Mouse (Mus musculus): ENCODE measurements around the gene Crhr1. TPM values are rescaled to one million over a fixed set of nuclear protein-coding genes. Genes with fewer than 3 reads are reported as not detected.
A peak's percentile ranks its signal among the peaks of the same experiment; 100 is the strongest.

Crhr1 gene
- polyA plus RNA-seq (2015; fragmentation: Nextera tagmentation; extraction: Ambion mirVana) = 0.05 TPM in 1 of 2 replicates, not detected in the other

GRCm38 (mm10) chr11:104132580-104133441, at the start of gene Crhr1:
Gene Crhr1 (plus strand): TSS chr11:104132855.
- Histone ChIP-seq H3K4me1 (replicated peaks; ENCODE audit: insufficient read depth, low read length) (peaks cover 15% of the 10 kb centered on the region; the same call in 1 of the 2 replicates), H3K4me3 (replicated peaks; ENCODE audit: low read depth, low read length) (peak within 1 kb of the TSS; percentile 44), H3K9me3 (replicated peaks; ENCODE audit: low read length) (no peaks in the 10 kb centered on the region), H3K4me2 (ENCODE audit: low read length) (peak within 1 kb of the TSS; percentile 72), H3K9ac (ENCODE audit: low read depth, low read length) (no peak within 1 kb of the TSS), H3K27me3 (ENCODE audit: insufficient read depth, low read length) (peaks cover 48% of the 10 kb centered on the region), H3K36me3 (ENCODE audit: insufficient read depth, low read length) (no peaks in the 10 kb centered on the region), H3K27ac (no peak within 1 kb of the TSS)
- 1% methylated on average over 75 of the region's 80 CpGs for WGBS
- DNase-seq (ENCODE audit: low spot score) (peak; percentile 22), ATAC-seq (replicated peaks; ENCODE audit: low FRiP score, low read depth) (no peak)
- TF ChIP-seq CTCF (IDR thresholded peaks at IDR 0.05; ENCODE audit: low read depth) = no peak

GRCm38 (mm10) chr11:104083248-104083647, 49.4 kb upstream of the Crhr1 start:
- Histone ChIP-seq H3K4me2 (ENCODE audit: low read length) (no peak overlapping the region), H3K9ac (ENCODE audit: low read depth, low read length) (no peak overlapping the region), H3K27ac (no peak overlapping the region), H3K27me3 (ENCODE audit: insufficient read depth, low read length) (no peaks in the 10 kb centered on the region), H3K36me3 (ENCODE audit: insufficient read depth, low read length) (no peaks in the 10 kb centered on the region), H3K4me1 (replicated peaks; ENCODE audit: insufficient read depth, low read length) (no peaks in the 10 kb centered on the region), H3K9me3 (replicated peaks; ENCODE audit: low read length) (no peaks in the 10 kb centered on the region), H3K4me3 (replicated peaks; ENCODE audit: low read depth, low read length) (no peak overlapping the region)
- no peak for ATAC-seq (replicated peaks; ENCODE audit: low FRiP score, low read depth)
- 89% methylated on average over 6 of the region's 7 CpGs for WGBS
- no peak for TF ChIP-seq CTCF (IDR thresholded peaks at IDR 0.05; ENCODE audit: low read depth)
- no peak for DNase-seq (ENCODE audit: low spot score)

DNA sequence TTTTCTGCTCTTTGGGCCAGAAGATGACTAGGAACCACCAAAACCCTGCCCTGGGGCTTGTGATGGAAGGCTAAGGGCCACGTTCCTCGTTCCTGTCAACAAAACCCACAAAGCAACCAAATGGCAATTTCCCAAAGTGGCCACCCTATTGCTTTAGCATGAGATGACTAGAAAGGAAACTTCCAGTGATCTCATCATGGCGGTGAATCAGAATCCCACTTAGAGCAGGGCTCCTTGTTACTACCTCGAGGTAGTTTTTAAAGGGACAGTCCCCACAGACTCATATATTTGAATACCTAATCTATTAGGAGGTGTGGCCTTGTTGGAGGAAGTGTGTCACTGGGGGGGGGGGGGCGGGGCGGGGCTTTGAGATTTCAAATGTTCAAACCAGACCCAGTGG, 48.9 kb upstream of the Crhr1 start:
- WGBS = 82% methylated on average over 6 of the region's 6 CpGs
- H3K4me3 ChIP-seq (replicated peaks; ENCODE audit: low read depth, low read length) = no peak overlapping the region

GRCm38 (mm10) chr11:104088519-104088918, 44.1 kb upstream of the Crhr1 start:
- no peaks in the 10 kb centered on the region for H3K4me1 ChIP-seq (replicated peaks; ENCODE audit: insufficient read depth, low read length)
- ATAC-seq (replicated peaks; ENCODE audit: low FRiP score, low read depth) (no peak), DNase-seq (ENCODE audit: low spot score) (no peak)
- no peak overlapping the region for H3K27ac ChIP-seq
- no peaks in the 10 kb centered on the region for H3K36me3 ChIP-seq (ENCODE audit: insufficient read depth, low read length)
- no peak overlapping the region for H3K9ac ChIP-seq (ENCODE audit: low read depth, low read length)
- 75% methylated on average over 10 of the region's 10 CpGs for WGBS
- H3K4me3 ChIP-seq (replicated peaks; ENCODE audit: low read depth, low read length) = no peak overlapping the region
- no peak overlapping the region for H3K4me2 ChIP-seq (ENCODE audit: low read length)
- H3K27me3 ChIP-seq (ENCODE audit: insufficient read depth, low read length) = no peaks in the 10 kb centered on the region
- no peak for TF ChIP-seq CTCF (IDR thresholded peaks at IDR 0.05; ENCODE audit: low read depth)
- no peaks in the 10 kb centered on the region for H3K9me3 ChIP-seq (replicated peaks; ENCODE audit: low read length)

More for the DNA sequence above, 48.9 kb upstream of the Crhr1 start:
- no peak overlapping the region for H3K27ac ChIP-seq
- no peak for TF ChIP-seq CTCF (IDR thresholded peaks at IDR 0.05; ENCODE audit: low read depth)
- H3K27me3 ChIP-seq (ENCODE audit: insufficient read depth, low read length) = no peaks in the 10 kb centered on the region
- no peaks in the 10 kb centered on the region for H3K36me3 ChIP-seq (ENCODE audit: insufficient read depth, low read length)
- H3K9me3 ChIP-seq (replicated peaks; ENCODE audit: low read length) = no peaks in the 10 kb centered on the region
- DNase-seq (ENCODE audit: low spot score) (no peak), ATAC-seq (replicated peaks; ENCODE audit: low FRiP score, low read depth) (no peak)
- no peak overlapping the region for H3K4me2 ChIP-seq (ENCODE audit: low read length)
- H3K4me1 ChIP-seq (replicated peaks; ENCODE audit: insufficient read depth, low read length) = no peaks in the 10 kb centered on the region
- H3K9ac ChIP-seq (ENCODE audit: low read depth, low read length) = no peak overlapping the region

- Histone ChIP-seq H3K4me3 (replicated peaks; ENCODE audit: low read depth, low read length) (no peak overlapping the region), H3K9ac (ENCODE audit: low read depth, low read length) (no peak overlapping the region), H3K4me1 (replicated peaks; ENCODE audit: insufficient read depth, low read length) (no peaks in the 10 kb centered on the region), H3K9me3 (replicated peaks; ENCODE audit: low read length) (no peaks in the 10 kb centered on the region), H3K27ac (no peak overlapping the region), H3K4me2 (ENCODE audit: low read length) (no peak overlapping the region), H3K36me3 (ENCODE audit: insufficient read depth, low read length) (no peaks in the 10 kb centered on the region), H3K27me3 (ENCODE audit: insufficient read depth, low read length) (no peaks in the 10 kb centered on the region)
- no peak for TF ChIP-seq CTCF (IDR thresholded peaks at IDR 0.05; ENCODE audit: low read depth)
- DNase-seq (ENCODE audit: low spot score) (no peak), ATAC-seq (replicated peaks; ENCODE audit: low FRiP score, low read depth) (no peak)
Observed at GRCm38 (mm10) chr11:104090769-104091168, 41.9 kb upstream of the Crhr1 start.

GRCm38 (mm10) chr11:104095151-104095550, 37.5 kb upstream of the Crhr1 start:
- no peaks in the 10 kb centered on the region for H3K9me3 ChIP-seq (replicated peaks; ENCODE audit: low read length)
- H3K4me2 ChIP-seq (ENCODE audit: low read length) = no peak overlapping the region
- 70% methylated on average over 3 of the region's 3 CpGs for WGBS
- no peak overlapping the region for H3K27ac ChIP-seq
- ATAC-seq (replicated peaks; ENCODE audit: low FRiP score, low read depth) = no peak
- no peaks in the 10 kb centered on the region for H3K4me1 ChIP-seq (replicated peaks; ENCODE audit: insufficient read depth, low read length)
- no peak for TF ChIP-seq CTCF (IDR thresholded peaks at IDR 0.05; ENCODE audit: low read depth)
- no peaks in the 10 kb centered on the region for H3K27me3 ChIP-seq (ENCODE audit: insufficient read depth, low read length)
- DNase-seq (ENCODE audit: low spot score) = no peak
- no peak overlapping the region for H3K9ac ChIP-seq (ENCODE audit: low read depth, low read length)
- no peaks in the 10 kb centered on the region for H3K36me3 ChIP-seq (ENCODE audit: insufficient read depth, low read length)
- H3K4me3 ChIP-seq (replicated peaks; ENCODE audit: low read depth, low read length) = no peak overlapping the region
